Mouse (Mus musculus) liver, adult (tissue): ENCODE data around the gene Oprm1.

Experiments
- GATA4 ChIP-seq: IDR thresholded peaks from 2 replicates; pipeline ENCODE4 v1.6.1; 2014; ENCODE audit warnings: mild to moderate bottlenecking, low read length; ENCODE audit not compliant: insufficient replicate concordance

Gene Oprm1

DNA sequence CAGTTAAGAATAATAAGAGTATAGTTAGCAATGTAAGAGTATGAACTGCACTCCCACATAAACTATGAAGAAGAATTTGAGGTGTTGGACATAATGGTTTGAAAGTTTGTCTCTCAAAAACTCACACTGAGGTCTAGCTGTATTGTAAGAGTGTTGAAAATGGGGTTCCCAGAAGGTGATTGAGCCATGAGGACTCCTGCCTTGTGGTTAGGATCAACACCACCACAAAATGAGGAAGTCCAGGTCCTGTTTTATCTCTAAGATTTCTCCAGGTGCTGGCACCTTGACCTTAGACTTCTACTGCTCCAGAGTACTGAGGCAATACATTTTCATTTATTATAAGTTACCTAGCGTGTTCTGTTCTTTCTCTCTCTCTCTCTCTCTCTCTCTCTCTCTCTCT lies 115.6 kb downstream of the Oprm1 start:
- TF ChIP-seq GATA4: no peak

DNA sequence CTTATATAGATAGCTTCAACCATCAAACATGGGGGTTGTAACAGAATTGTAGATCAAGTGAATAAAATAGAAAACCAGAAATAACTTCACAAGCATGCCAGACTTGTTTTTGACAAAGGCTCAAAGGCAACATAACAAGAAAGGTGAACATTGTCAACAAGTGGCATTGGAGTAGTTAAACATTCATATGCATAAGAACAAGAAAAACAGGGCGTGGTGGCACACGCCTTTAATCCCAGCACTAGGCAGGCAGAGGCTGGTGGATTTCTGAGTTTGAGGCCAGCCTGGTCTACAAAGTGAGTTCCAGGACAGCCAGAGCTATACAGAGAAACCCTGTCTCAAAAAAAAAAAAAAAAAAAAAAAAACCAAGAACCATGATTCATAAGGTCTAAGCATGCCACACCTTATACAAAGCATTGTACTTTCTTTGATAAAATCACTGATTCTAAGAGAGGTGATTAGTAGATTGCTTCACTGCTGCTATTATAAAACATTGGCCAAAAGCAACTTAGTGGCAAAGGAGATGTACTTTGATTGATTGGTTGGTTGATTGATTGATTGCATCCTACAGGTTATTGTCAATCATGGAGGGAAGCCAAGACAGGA lies 120.1 kb downstream of the Oprm1 start:
- TF ChIP-seq GATA4: no peak

DNA sequence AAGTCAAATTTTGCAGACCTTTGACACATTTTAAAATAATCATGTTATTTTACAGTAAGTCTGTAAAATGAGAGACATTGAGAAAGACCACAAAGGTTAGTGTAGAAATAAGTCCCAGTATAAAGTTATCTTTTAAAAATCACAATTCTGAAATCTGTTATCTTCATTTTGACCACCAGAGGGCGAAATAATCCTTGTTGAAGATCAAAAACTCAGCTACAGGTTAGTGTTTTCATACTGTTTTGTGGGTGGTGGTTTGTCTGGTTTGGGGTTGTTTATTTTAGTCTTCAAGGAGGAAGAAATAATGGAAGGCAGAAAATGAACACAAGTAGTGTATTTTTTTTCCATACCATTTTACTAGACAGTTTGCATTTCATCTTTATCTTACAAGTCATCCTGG lies 127.2 kb downstream of the Oprm1 start:
- no peak for TF ChIP-seq GATA4

DNA sequence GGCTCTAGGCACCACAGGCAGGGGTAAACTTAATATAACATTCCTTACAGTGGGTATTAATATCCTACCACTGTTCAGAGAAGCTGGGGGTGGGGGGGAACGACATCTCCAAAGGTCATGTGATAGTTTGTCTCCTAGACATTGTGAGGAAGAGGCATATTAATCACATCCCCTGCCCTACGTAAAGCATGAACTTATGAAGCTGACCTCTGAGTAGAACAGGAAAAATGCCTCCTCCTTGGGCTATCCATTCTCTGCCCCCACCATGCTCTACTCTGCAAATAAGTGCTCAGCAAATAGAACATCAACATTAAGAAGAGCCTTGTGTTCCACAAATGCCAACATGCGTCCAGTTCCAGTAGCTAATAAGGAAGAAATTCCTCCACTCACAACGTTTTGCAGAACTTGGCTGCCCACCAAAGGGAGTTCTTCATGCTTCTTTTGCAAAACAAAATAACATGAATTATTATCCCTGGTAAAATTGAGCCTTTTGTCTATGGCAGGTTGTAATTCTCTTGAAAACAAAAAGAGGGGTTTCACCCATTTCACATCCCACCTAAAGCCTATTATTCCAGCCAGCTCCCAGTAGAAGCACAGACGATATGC lies 131.4 kb downstream of the Oprm1 start:
- no peak for TF ChIP-seq GATA4

DNA sequence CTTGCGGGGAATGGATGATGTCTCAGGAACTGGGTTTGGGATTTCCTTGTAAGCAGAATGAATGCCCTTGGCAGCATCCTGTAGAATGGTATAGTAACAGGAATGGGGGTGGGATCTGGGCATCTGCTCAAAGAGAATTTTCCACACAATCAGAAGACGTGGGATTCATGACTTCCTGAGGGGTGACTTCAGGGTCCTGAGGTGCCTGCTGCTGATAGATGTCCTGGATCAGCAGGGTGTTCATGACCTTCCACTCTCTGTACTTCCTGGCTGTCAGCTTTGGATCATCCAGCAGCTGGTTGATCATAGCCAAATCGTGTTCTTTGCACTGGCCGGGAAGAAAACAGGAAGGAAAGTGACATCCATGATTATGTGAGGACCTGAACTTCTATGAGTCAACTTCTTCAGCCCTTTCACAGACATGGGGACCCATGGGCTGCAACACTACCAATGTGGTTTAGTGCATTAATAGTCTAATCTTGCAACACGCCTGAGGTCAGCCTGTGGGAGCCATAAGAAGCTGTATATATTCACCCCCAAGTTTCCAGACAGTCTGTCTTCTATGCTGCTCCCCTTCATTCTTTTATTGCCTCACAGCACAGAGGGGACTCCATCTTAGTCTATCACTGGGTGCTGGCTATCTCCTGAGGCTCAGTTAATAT lies 132.2 kb downstream of the Oprm1 start:
- TF ChIP-seq GATA4: peak; percentile 46; the same call in 1 of the 2 replicates

DNA sequence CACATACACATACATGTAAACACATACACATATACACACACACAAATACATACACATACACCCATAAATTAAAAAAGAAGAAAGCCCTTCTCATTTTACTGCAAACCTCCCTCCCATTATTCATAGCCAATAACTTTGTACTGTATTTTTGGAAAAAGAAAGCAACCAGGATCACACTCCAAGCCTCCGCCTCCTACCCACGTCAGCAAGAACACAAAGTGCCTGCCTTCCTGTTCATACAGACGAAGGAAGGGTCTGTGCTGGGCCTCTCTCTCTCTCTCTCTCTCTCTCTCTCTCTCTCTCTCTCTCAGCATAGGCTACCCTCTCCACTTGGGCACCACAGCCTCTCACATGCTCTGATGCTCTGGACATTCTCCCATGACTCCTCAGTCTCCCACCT lies 137.5 kb downstream of the Oprm1 start:
- TF ChIP-seq GATA4: no peak

DNA sequence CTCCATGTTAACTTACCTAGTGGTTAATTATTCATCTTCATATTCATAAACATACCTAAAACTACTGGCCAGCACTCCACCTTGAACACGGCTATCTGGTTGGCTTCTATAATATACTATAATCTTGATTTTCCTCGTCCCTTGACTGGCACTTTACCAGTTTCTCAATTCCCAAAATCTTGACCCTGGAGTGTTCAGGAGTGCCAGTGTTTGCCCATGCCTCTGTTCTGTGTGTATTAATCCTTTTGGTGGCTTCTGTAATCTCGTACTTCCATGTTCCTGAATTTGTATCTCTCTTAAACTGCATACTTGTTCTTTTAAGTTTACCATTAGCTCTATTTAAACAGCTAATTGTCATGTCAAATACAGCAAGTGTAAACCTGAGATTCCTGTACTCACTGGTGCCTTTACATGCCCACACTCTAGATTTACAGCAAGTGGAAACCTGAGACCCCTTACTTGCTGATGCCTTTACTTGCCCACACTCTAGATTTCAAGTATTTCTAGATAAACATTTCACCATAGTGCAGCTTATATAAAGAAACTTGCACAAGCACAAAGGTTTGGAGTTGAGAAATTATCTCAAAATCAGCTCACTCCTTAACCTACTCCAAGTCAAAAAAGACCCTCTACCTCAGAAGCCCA lies 138.5 kb downstream of the Oprm1 start:
- no peak for TF ChIP-seq GATA4

DNA sequence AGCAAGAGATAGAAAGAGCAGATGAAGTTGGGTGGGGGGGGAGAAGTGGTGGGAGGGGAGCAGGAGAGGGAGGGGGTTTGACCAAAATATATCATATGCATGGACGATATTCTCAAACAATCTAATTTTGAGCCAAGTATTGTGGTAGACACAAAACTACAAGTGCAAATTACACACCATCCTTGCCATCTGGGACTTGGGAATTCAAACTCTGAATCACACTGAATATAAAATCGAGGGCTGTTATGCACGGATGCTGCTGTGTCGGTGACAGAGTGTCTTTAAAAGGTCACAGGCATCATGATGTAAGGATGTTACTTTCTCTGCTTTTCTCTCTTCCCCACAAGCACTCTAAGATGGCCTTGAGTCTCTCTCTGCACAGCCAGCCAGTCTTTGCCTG lies 141.8 kb downstream of the Oprm1 start:
- no peak for TF ChIP-seq GATA4

DNA sequence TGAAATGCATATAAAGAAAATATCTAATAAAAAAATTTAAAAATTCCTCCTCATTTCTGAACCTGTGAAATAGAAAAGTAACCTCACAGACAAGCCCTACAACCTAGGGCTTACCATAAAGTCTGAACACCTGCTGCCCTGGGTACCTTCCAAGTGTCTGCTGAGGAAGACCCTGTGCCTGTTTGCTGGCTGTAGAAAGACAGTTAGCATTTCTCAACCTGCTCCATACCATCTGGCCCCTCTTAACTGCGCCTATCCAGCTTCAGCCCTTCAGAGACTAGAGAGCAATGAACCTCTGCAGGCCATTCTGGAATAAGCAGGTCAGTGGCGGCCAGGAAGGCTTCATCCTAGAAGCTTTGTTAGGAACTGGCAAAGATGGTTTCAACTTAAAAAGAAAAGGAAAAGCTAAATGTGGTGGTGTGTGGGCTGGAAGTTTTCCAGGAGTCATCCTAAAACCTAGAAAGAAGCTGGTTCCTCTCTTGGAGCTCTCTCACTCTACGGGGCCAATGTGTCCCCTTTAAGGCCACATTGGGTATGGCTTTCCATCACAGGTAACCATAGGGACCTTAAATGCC lies 143.6 kb downstream of the Oprm1 start:
- TF ChIP-seq GATA4: no peak

DNA sequence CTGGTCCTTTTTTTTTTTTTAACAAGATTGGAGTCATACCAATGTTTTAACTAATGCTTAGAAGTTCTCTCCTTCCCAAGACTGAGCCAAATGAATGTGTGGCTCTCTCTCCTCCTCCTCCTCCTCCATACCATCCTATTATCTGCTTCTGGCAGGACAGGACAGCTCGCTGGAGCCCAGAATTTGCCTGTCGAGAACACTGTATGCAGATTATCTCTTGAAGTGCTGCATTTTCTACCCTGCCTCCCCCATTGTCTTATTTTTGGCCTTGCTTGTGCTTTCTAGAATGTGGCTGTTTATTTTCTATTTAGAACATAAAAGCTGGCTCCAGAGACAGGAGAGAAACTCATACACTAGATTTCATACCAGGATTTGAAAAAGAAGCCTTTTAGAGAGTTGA lies 151.5 kb downstream of the Oprm1 start:
- TF ChIP-seq GATA4: no peak

DNA sequence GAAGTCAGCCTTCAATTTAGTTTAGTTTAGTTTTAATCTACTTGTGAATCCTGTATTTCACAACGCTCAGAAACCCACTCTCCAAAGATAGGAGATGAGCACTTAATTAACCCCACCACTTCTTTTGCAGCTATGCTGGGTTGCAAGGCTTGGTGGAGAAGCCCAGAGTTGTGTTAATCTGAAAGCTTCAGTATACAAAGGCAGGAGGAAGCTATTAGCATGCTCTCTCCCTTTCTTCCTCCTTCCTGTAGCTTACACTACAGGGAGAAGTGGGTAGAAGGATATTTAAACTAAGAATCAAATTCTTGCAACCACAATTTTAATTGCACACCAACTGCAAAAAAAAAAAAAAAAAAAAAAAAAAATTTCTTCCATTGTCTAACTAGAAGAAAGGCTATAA lies 157.7 kb downstream of the Oprm1 start:
- no peak for TF ChIP-seq GATA4

DNA sequence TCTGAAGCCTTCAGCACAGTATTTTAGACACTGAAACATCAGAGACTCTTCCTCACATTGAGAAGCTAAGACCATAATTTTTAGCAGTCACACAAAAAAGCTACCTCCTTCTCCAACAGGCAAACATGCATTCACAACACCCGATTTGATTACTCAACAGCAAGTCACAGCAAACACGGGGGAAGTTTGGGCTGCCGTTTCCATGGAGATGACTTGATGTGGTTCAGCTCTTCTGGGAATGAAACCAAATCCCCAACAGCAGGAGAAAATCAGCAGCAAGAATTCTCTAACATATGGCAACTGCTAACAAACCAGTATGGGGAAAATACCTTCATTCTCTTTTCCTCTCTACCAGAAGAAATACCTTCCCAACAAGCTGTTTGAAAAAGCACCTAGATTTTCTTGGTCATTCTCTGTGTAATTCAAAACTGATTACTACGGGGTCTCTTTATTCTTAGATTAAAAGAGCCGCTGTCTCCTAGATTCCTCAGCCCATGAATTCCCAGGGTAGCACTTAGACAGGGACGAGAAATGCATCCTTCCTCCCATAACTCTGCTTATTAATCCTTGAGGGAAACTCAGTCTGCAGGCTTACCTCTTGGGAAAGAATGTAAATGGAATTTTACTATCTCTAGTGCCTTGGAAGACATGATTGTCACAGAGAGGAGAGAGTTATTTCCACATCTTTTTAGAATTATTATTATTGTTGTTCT lies 158.4 kb downstream of the Oprm1 start:
- TF ChIP-seq GATA4: no peak

DNA sequence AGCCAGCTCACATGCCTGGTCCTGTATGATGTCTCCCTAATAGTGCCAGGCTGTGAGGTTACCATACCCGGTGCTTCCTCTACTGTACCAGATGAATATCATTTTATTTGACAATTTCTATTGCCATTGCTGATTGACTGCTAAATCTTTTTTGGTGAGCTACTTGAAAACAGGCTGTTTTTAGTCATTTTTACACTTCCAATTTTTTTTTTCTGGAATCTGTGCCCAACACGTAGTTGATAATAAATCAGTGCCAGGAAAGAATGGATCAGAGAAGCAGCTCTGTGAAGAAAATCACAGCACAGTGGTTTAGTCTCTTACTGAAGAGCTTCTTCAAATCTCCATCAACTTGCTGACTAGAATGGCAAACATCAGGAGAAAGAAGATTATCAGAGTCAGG lies 168.4 kb downstream of the Oprm1 start:
- TF ChIP-seq GATA4: no peak

DNA sequence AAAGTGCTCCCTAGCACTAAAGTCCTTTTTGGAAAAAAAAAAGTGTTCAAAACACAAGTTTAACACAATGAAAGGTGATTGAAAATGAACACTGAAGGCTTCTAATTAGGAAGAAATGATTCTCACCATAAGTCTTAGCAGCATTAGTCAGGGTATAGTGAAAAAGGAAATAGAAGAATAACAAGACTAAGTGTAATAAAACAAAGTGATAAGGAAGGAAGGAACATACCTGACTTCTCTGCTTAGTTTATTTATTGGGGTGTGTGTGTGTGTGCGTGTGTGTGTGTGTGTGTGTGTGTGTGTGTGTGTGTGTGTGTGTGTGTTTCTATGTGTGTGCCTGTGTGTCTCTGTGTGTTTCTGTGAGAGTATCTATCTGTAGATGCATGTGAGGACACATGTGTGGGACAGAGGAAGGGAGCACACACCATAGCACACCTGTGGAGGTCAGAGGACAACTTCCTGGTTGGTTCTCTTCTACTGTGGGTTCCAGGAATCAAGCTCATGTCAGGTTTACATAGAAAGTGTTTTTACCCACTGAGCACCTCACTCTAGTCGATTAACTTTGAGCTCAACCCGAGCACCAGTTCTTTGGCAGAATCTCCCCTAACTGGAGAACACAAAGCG lies 169.4 kb downstream of the Oprm1 start:
- no peak for TF ChIP-seq GATA4

DNA sequence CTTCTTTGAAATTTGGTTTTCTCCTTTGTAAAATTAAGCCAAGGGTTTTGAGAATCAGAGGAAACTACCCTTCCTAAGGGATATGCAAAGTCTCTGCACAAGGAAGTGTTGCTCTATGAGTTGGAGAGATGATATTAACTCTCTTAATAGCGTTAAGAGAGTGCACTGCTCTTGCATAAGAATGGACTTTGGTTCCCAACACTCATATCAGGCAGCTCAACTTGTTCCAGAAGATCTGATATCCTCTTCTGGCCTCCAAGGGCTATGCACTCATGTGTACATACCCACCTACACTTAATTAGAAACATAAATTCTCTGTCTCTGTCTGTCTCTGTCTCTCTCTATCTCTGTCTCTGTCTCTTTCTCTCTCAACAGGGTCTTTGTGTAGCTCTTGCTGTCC lies 170.6 kb downstream of the Oprm1 start:
- no peak for TF ChIP-seq GATA4

DNA sequence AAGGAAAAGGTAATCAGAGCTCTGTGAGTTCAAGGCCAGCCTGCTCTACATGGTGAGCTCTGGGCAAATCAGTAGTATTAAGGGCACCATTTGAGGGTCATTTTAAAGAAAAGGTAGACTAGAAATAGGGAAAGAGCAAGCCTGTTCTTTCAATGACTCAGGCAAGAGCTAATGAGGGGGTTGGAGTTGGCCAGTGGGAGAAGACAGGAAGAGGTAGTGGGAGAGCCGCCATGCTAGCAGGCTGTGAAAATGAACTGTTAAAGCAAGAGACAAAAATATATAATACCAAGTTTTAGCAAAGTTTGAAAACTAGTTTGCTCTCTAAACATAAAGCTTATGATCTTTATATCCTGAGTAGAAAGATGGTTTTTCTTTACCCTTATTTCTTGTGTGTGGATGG lies 172.1 kb downstream of the Oprm1 start:
- TF ChIP-seq GATA4: no peak
